Mouse (Mus musculus): ENCODE results near the gene Ehd3.
"Not testable (repeated sequence)": the region's sequence is repeated elsewhere in the genome, so short reads cannot be mapped to it uniquely, and the experiment has no call there.

Gene Ehd3

DNA sequence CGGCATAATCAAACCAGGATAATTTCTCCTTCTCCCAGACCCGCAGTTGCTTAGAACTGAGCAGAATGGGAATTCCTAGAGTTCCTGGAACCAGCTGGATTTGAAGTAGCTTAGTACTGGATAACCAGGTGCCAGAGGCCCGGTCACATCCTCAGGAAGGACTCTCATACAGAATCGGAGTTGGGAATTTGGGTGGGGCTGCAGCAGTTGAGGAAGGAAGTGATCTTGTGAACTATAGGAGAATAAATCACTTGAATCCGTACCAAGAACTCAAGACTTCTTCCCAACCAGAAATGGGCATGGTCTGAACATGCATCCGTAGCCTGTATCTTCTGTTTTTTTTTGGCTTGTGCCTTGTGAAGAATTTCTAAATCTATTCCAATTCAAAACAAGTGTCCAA, 22.2 kb downstream of the Ehd3 start:
- DNase-seq (ENCODE audit: low spot score in 2 of 2), result no peak

GRCm38 (mm10) chr17:73827446-73827845, 23.5 kb downstream of the Ehd3 start:
- DNase-seq (ENCODE audit: low spot score in 2 of 2), result no peak

DNA sequence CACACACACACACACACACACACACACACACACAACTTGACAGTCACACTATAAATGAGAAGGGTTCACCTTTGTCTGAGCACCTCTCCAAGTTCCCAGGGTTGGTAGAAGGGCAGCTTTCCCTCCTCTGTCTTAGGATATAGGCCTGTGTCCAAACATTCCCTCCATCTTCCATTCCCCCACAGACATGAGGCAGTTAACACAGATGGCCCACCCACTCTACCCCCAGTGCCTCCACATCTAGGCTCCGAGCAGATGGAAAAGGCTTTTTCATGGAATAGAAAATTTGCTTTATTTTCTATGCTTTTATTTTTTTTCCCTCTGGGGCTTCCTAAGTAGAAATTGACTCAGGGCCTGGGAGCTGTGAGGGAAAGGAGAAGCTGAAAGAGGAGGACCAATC, 26.6 kb downstream of the Ehd3 start:
- no peak for DNase-seq (ENCODE audit: low spot score in 2 of 2)

DNA sequence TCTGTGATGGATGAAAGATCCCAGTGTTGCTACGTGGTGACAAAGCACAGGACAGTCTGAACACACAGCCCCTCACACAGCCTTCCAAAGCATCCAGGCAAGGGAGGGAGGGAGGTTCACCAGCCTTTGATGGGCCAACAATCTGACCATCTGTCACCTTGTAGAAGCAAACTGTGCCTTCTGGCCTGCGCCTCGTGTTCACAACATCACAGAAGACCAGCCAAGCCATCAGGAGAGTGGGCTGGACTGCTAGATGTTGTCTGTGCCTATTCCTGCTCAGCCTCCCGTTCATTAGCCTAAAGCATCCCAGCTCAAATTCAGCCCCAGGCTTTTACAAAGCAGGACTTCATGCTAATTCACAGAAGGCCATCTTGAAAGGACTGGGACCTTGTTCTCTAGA, 27.5 kb downstream of the Ehd3 start:
- peak in 1 of 2 experiments; percentile 34 for DNase-seq (ENCODE audit: low spot score in 2 of 2)

GRCm38 (mm10) chr17:73832901-73833300, 29.0 kb downstream of the Ehd3 start:
- DNase-seq (ENCODE audit: low spot score in 2 of 2), result no peak

GRCm38 (mm10) chr17:73833474-73833873, 29.5 kb downstream of the Ehd3 start:
- DNase-seq (ENCODE audit: low spot score in 2 of 2), result no peak

DNA sequence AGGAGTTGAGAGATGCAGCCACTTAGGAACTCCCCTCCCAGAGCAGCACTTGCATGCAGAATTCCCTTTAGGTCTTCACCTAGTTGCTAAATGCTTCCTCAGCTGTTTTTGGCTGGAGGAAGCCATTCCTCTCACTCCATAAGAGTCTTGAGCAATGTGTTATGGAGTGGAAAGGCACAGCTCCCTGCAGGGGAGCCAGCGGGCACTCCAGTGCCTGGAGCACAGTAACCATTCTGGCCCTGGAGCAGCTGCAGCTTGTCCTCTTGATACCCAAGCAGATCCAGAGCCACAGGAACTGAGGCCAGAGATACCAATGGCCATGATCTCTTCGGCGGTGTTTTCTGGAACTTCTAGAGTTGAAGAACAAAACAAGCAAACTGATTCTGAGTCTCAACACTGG, 32.7 kb downstream of the Ehd3 start:
- DNase-seq (ENCODE audit: low spot score in 2 of 2), result no peak

- no peak for DNase-seq (ENCODE audit: low spot score in 2 of 2)
These were observed 33.3 kb downstream of the Ehd3 start for GRCm38 (mm10) chr17:73837244-73837643.

- no peak for DNase-seq (ENCODE audit: low spot score in 2 of 2)
These were observed 35.3 kb downstream of the Ehd3 start for GRCm38 (mm10) chr17:73839086-73839835.

- not testable (repeated sequence) for DNase-seq (ENCODE audit: low spot score in 2 of 2)
These were observed 35.9 kb downstream of the Ehd3 start for GRCm38 (mm10) chr17:73839876-73840275.

GRCm38 (mm10) chr17:73842963-73843362, 39.0 kb downstream of the Ehd3 start:
- DNase-seq (ENCODE audit: low spot score in 2 of 2), result no peak

GRCm38 (mm10) chr17:73845632-73846031, 41.7 kb downstream of the Ehd3 start:
- DNase-seq (ENCODE audit: low spot score in 2 of 2), result no peak

- DNase-seq (ENCODE audit: low spot score in 2 of 2), result no peak
These were observed 43.5 kb downstream of the Ehd3 start for GRCm38 (mm10) chr17:73847399-73847798.

DNA sequence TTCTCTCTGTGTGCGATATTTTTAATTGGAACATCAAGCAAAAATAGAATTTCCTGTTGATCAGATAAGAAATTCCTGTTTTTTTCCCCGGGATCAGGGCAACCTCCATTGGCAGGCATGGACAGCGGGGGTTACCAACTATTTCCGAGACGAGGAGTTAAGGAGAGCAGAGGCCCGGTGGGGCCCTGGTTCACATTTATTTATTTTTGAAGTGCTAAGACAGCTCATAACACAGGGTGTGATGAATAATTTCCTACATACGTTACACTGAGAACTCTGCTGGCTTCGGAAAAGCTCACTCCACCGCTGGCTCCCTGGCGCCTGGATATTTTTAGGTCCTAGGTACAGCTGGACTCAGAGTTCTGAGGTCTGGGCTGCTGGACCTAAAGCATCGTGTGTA, 49.1 kb downstream of the Ehd3 start:
- DNase-seq (ENCODE audit: low spot score in 2 of 2), result no peak

DNA sequence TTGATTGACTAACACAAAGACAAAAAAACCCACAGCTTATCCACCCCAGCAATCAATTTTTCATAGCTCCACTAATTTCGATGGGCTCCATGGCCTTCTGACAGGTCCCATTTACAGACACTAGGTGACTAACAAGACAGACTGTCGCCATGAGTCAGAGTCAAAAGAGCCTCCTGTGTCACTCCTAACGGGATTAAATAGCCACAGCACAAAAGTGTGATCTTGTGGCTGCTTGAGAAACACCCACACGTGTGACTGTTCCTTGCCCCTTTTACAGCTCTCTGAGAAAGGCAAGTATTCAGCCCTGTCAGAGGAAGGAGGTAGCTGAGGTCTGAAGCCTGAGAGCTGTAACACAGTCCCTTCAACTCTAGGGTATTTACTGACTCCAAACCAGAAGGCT, 49.8 kb downstream of the Ehd3 start:
- no peak for DNase-seq (ENCODE audit: low spot score in 2 of 2)

- DNase-seq (ENCODE audit: low spot score in 2 of 2), result no peak
These were observed 65.2 kb downstream of the Ehd3 start for GRCm38 (mm10) chr17:73869008-73869685.

DNA sequence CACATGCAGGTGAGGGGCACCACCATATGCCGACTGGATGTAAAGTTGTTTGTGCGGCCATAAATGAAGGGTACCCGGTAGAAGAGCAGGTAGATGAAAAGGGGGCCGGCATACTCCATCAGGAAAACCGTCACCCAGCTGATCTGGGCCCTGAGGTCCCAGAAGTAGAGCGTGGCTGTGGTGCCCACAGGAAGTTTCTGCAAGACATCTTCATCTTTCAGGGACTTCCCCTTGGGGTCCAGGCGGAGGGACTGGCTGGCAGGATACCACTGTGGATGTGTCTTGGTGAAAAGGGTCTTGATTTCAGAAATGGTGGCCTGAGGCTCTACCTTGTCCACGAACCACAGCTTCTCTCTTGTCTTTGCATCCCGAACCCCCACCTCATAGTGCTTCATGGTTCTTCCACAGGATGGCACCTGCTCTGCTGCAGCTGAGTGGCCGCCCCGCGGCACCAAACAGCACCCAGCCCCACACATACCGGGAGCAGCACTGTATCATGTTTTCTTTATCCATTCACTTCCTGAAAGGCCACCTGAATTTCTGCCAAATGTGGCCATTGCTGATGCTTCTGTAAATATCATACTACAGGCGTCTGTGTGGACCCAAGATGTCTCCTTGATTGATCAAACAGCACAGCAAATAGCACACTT, 67.1 kb downstream of the Ehd3 start:
- DNase-seq (ENCODE audit: low spot score in 2 of 2), result no peak

DNA sequence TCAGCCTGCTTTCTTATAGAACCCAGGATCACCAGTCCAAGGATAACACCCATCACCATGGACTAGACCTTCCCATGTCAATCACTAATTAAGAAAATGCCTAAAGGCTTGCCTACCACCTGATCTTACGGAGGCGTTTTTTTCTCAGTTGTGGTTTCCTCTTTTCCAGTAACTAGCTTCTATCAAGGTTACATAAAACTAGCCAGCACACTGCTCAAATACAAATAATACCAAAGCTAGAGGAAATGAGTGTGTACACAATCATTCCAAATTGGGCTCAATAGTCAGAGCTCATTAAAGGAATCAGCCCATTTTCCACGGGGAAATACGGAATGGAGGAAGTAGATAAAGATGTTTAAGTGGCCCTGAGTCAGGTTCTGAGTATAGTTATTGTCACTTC, 71.3 kb downstream of the Ehd3 start:
- DNase-seq (ENCODE audit: low spot score in 2 of 2), result no peak

DNA sequence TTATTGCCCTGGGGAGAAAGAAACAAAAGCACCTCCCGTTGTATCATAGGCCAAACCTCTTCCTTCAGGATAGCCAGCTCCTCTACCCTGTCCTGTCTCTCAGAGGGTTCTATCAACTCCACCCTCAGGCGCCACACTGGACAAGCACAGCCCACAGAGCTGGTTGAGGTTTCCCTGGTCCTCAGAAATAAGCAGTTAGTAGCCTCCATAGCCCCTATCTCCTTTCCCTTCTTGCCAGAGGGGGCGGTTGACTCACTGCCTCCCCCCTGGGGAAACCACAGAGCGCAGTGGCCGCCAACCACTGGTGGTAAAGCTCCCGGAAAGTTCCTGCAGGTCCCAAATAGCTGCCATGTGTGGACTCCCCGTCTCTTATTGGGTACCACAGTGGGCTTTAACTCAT, 71.7 kb downstream of the Ehd3 start:
- DNase-seq (ENCODE audit: low spot score in 2 of 2), result no peak

DNA sequence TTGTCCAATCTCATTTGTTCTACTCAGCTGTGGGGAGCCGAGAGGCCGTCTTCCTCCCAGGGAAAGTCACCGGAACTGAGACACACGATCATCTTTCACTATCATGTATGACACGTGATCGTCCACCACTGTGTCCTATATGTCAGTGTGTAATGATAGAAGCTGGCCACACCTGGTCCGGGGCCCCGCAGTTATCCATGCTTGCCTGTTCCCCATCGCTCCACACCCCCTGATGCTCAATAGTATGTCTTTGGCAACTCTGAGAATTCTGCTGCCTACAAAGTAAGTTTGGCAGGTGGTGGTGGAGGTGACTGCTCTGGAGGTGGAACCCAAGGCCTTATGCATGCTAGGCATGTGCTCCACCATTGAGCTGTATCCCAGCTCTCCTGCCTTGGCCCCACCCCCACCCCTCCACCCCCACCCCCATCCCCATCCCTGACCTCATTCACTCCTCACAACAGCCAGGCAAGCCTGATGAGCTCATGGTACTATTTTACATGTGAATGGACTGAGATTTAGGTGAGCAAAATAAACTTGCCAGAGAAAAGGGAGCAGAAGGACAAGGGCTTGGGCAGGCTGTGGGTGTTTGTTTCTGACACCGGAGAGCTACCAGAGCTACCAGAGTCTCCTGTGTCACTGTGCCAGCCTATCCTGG, 75.5 kb downstream of the Ehd3 start:
- no peak for DNase-seq (ENCODE audit: low spot score in 2 of 2)

- no peak for DNase-seq (ENCODE audit: low spot score in 2 of 2)
These were observed 76.4 kb downstream of the Ehd3 start for GRCm38 (mm10) chr17:73880286-73880685.

- DNase-seq (ENCODE audit: low spot score in 2 of 2), result no peak
These were observed 77.4 kb downstream of the Ehd3 start for GRCm38 (mm10) chr17:73881295-73881694.
